Mouse (Mus musculus) liver, embryonic 12.5 days (tissue): ENCODE measurements around the gene Fryl. TPM values are rescaled to one million over a fixed set of nuclear protein-coding genes. Genes with fewer than 3 reads are reported as not detected.

Experiments used
- ATAC-seq: fragments of 200-750 bp; cut with Nextera tagmentation; 2 replicates; pipeline ENCODE4 v1.8.0; 2017; ENCODE audit warnings: moderate number of reproducible peaks, mild to moderate bottlenecking, moderate library complexity
- H3K27ac ChIP-seq: fragments of 300-500 bp; sonication (generic); 2 replicates; pipeline ENCODE4 v1.5.1; 2016; ENCODE audit warnings: mild to moderate bottlenecking
- H3K27me3 ChIP-seq: fragments of 300-500 bp; sonication (generic); replicated peaks from 2 replicates; pipeline ENCODE4 v1.6.1; 2016; ENCODE audit warnings: mild to moderate bottlenecking, moderate library complexity
- H3K36me3 ChIP-seq: fragments of 300-500 bp; sonication (generic); 2 replicates; pipeline ENCODE4 v1.6.1; 2016; ENCODE audit warnings: mild to moderate bottlenecking, moderate library complexity
- H3K4me1 ChIP-seq: fragments of 300-500 bp; sonication (generic); 2 replicates; pipeline ENCODE4 v1.6.1; 2016
- H3K4me2 ChIP-seq: fragments of 300-500 bp; sonication (generic); 2 replicates; pipeline ENCODE4 v1.6.1; 2016; ENCODE audit warnings: mild to moderate bottlenecking, moderate library complexity
- H3K4me3 ChIP-seq: fragments of 300-500 bp; sonication (generic); 2 replicates; pipeline ENCODE4 v1.5.1; 2016; ENCODE audit warnings: mild to moderate bottlenecking, moderate library complexity
- H3K9ac ChIP-seq: fragments of 300-500 bp; sonication (generic); 2 replicates; pipeline ENCODE4 v1.6.1; 2016; ENCODE audit warnings: mild to moderate bottlenecking, moderate library complexity
- H3K9me3 ChIP-seq: fragments of 300-500 bp; sonication (generic); replicated peaks from 2 replicates; pipeline ENCODE4 v1.6.1; 2016; ENCODE audit warnings: mild to moderate bottlenecking, moderate library complexity
- WGBS: fragments of 180-500 bp; shearing (Covaris S2); methylation state at CpG from one replicate; pipeline ENCODE4 v1.1.7; 2016; ENCODE audit not compliant: insufficient replicate concordance; 5-methylcytosine and 5-hydroxymethylcytosine counted together
- polyA plus RNA-seq: library from polyadenylated mRNA; unstranded; fragments of >200 nt; fragmentation: Nextera tagmentation; extraction: Ambion mirVana; gene quantifications from 2 replicates; pipeline ENCODE4 v1.2.1, GENCODE M21; 2016

Gene Fryl
- polyA plus RNA-seq, 1 experiment from 2014 or later = 46.3 TPM

DNA sequence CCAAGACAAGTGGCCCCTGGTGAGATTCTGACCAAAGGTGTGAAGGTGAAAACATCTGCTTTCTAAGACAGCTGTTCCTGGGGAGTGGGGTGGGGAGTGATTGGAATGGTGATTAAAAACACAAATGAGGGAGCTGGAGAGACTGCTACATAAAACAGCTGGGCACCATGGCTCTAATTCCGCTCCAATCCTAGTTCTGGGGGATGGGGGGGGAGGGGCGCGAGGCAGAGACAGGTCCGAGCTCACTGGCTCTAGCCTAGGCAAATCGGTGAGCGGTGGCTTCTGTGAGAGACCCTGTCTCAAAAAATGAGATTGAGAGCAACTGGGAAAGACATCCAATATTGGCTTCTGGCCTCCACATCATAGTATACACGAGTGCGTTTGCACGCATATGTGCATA, 24.2 kb downstream of the Fryl start:
- WGBS = 42% methylated on average over 9 of the region's 9 CpGs

GRCm38 (mm10) chr5:73231835-73232234, 24.6 kb downstream of the Fryl start:
- no peaks in the 10 kb centered on the region for H3K9me3 ChIP-seq
- H3K4me3 ChIP-seq = no peak overlapping the region
- no peak for ATAC-seq
- no peak overlapping the region for H3K27ac ChIP-seq
- H3K4me1 ChIP-seq = peaks cover 56% of the 10 kb centered on the region
- H3K4me2 ChIP-seq = 0 out of 2 replicates have a peak overlapping the region, but pooled peaks have one; percentile 9
- 19% methylated on average over 6 of the region's 6 CpGs for WGBS
- H3K36me3 ChIP-seq = no peaks in the 10 kb centered on the region
- no peak overlapping the region for H3K9ac ChIP-seq
- H3K27me3 ChIP-seq = no peaks in the 10 kb centered on the region

More for the DNA sequence above, 24.2 kb downstream of the Fryl start:
- H3K36me3 ChIP-seq = no peaks in the 10 kb centered on the region
- no peaks in the 10 kb centered on the region for H3K27me3 ChIP-seq
- H3K4me1 ChIP-seq = peaks cover 60% of the 10 kb centered on the region
- no peak for ATAC-seq
- H3K9me3 ChIP-seq = no peaks in the 10 kb centered on the region
- H3K4me3 ChIP-seq = no peak overlapping the region
- no peak overlapping the region for H3K27ac ChIP-seq
- no peak overlapping the region for H3K9ac ChIP-seq
- 0 out of 2 replicates have a peak overlapping the region, but pooled peaks have one; percentile 9 for H3K4me2 ChIP-seq

DNA sequence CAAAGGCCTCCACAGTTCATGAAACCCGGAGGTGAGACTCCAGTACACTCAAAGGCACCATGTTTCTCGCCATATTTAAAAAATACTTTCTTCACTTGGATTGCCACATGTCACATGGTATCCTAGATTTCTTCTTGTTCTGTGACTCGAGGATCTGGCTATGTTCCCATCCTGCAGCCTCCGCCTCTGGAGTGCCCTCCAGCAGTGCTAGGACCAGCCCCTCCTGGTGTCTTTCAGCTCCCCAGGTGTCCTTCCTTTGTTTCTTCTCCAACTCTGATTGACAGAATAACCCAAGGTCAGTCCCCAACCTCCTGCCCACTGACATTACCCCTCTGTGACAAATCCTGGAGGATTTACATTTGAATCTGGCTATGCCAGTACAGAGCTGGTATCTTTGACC, 26.2 kb downstream of the Fryl start:
- H3K4me2 ChIP-seq = no peak overlapping the region
- peaks cover 54% of the 10 kb centered on the region for H3K4me1 ChIP-seq
- H3K4me3 ChIP-seq = no peak overlapping the region
- no peaks in the 10 kb centered on the region for H3K36me3 ChIP-seq
- no peaks in the 10 kb centered on the region for H3K9me3 ChIP-seq
- no peaks in the 10 kb centered on the region for H3K27me3 ChIP-seq
- no peak for ATAC-seq
- H3K27ac ChIP-seq = no peak overlapping the region
- H3K9ac ChIP-seq = no peak overlapping the region
- 66% methylated on average over 4 of the region's 4 CpGs for WGBS

GRCm38 (mm10) chr5:73229467-73229866, 27.0 kb downstream of the Fryl start:
- no peaks in the 10 kb centered on the region for H3K27me3 ChIP-seq
- WGBS = 62% methylated on average over 6 of the region's 6 CpGs
- H3K4me1 ChIP-seq = peaks cover 54% of the 10 kb centered on the region
- no peaks in the 10 kb centered on the region for H3K9me3 ChIP-seq
- ATAC-seq = no peak
- H3K36me3 ChIP-seq = no peaks in the 10 kb centered on the region
- no peak overlapping the region for H3K27ac ChIP-seq
- H3K9ac ChIP-seq = no peak overlapping the region
- H3K4me2 ChIP-seq = no peak overlapping the region
- no peak overlapping the region for H3K4me3 ChIP-seq

DNA sequence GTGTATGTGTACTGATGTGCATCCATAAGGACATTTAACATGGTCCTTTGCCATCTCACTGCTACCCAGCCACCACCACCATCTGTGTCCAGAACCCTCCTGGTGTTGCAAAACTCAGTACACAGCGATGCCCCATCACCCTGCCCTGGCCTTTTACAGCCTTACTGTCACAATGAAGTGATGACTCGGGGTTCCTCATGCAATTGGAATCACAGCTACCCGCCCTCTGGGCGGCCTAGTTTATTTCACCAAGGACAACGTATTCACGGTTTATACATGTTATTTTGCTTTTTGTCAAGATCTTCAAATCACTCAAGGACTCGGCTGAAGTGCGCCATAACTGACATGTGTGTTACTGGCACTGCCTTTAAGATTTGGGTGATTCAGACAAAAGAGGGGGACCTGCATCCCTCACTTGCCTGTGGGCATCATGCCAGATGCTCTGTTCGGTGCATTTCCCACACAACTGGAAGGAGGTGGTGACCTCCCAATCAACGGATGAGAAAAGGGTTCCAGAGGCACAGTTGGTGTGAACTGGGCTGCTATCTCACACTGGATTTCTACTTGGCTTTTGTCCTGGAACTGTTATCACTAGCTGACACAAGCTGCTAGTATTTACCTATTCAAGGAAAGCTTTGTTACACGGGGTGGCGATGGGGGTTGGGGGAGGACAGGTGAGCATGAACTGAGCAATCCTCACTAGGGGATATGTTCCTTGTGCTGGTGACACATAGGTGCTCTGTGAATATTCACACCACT, 27.9 kb downstream of the Fryl start:
- Histone ChIP-seq H3K4me1 (peaks cover 47% of the 10 kb centered on the region), H3K9me3 (no peaks in the 10 kb centered on the region), H3K36me3 (no peaks in the 10 kb centered on the region), H3K27ac (no peak overlapping the region), H3K9ac (no peak overlapping the region), H3K4me3 (no peak overlapping the region), H3K4me2 (no peak overlapping the region), H3K27me3 (no peaks in the 10 kb centered on the region)
- 70% methylated on average over 12 of the region's 12 CpGs for WGBS
- ATAC-seq = no peak

- H3K9me3 ChIP-seq = no peaks in the 10 kb centered on the region
- no peaks in the 10 kb centered on the region for H3K36me3 ChIP-seq
- no peak overlapping the region for H3K27ac ChIP-seq
- no peaks in the 10 kb centered on the region for H3K27me3 ChIP-seq
- H3K9ac ChIP-seq = no peak overlapping the region
- H3K4me1 ChIP-seq = peaks cover 39% of the 10 kb centered on the region
- no peak overlapping the region for H3K4me2 ChIP-seq
- no peak for ATAC-seq
- no peak overlapping the region for H3K4me3 ChIP-seq
- WGBS = 77% methylated on average over 11 of the region's 11 CpGs
These were observed 28.8 kb downstream of the Fryl start for GRCm38 (mm10) chr5:73227518-73228101.

DNA sequence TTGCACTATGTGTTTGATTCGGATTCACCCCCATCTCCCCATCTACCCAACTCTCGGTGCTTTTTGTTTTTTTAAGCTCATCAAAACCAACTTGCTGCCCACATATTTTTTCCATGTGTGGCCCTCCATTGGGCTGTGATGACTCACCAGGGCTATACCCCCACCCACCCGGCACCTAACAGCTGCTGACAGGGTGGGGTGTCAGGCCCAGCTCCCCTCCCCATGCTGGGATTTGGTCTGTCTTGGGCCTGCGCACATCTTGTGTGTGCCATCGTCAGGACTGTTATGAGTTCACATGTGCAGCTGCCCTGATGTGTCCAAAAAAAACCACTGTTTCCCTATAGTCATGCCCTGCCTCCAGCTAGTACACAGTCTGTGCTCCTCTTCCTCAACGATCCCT, 33.4 kb downstream of the Fryl start:
- no peak overlapping the region for H3K9ac ChIP-seq
- no peak for ATAC-seq
- no peak overlapping the region for H3K4me3 ChIP-seq
- H3K9me3 ChIP-seq = no peaks in the 10 kb centered on the region
- H3K27me3 ChIP-seq = no peaks in the 10 kb centered on the region
- peaks cover 17% of the 10 kb centered on the region; the same call in 1 of the 2 replicates for H3K36me3 ChIP-seq
- no peak overlapping the region for H3K4me2 ChIP-seq
- no peaks in the 10 kb centered on the region for H3K4me1 ChIP-seq
- no peak overlapping the region for H3K27ac ChIP-seq
- WGBS = 74% methylated on average over 6 of the region's 6 CpGs

DNA sequence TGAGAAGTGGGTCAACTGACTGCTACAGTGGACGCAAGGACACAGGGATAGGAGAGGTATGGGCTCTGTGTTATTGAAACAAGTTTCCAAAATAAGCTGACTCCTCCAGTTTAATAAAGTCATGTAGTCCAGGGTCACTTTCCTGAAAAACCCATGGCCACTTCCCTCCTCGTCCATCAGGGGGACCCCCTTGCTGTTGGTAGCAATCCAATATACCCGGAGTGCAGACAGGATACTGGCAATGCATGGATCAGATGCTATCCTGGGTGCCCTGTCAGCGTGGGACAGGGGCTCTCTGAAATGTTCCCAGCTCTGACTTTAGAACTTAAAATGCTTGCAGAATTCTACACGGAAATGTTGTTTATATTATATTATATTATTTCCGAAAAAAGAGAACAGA, 34.0 kb downstream of the Fryl start:
- Histone ChIP-seq H3K27ac (no peak overlapping the region), H3K4me3 (no peak overlapping the region), H3K27me3 (no peaks in the 10 kb centered on the region), H3K4me1 (no peaks in the 10 kb centered on the region), H3K36me3 (peaks cover 17% of the 10 kb centered on the region; the same call in 1 of the 2 replicates), H3K9me3 (no peaks in the 10 kb centered on the region), H3K9ac (no peak overlapping the region), H3K4me2 (no peak overlapping the region)
- no peak for ATAC-seq
- 57% methylated on average over 6 of the region's 6 CpGs for WGBS

GRCm38 (mm10) chr5:73221826-73222225, 34.6 kb downstream of the Fryl start:
- H3K4me1 ChIP-seq = no peaks in the 10 kb centered on the region
- ATAC-seq = no peak
- no peak overlapping the region for H3K4me2 ChIP-seq
- H3K27me3 ChIP-seq = no peaks in the 10 kb centered on the region
- H3K9ac ChIP-seq = no peak overlapping the region
- H3K27ac ChIP-seq = no peak overlapping the region
- H3K9me3 ChIP-seq = no peaks in the 10 kb centered on the region
- peaks cover 17% of the 10 kb centered on the region; the same call in 1 of the 2 replicates for H3K36me3 ChIP-seq
- 78% methylated on average over 7 of the region's 7 CpGs for WGBS
- no peak overlapping the region for H3K4me3 ChIP-seq

DNA sequence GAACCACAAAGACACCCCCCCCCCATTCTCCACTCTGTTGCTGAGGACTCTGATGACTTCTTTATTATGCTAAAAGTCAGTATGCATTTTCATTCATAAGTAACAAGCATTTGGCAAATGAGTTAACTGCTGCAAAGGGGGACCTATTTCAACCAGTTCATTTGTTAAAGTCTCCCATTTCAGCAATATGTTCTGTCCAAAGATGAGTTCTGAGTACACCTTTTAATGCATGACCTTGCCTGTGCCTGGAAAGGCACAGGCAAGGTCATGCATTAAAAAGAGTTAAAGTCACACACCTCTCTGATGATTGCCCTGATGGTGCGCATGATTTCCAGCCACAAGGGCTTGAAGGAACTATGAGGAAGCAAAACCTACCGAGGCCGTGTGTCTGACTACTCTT, 36.7 kb downstream of the Fryl start:
- WGBS = 78% methylated on average over 3 of the region's 3 CpGs
- no peak for ATAC-seq
- no peak overlapping the region for H3K4me2 ChIP-seq

GRCm38 (mm10) chr5:73218065-73218464, 38.4 kb downstream of the Fryl start:
- no peaks in the 10 kb centered on the region for H3K4me1 ChIP-seq
- H3K4me2 ChIP-seq = no peak overlapping the region
- 81% methylated on average over 4 of the region's 4 CpGs for WGBS
- H3K27me3 ChIP-seq = no peaks in the 10 kb centered on the region
- no peak overlapping the region for H3K9ac ChIP-seq
- no peak overlapping the region for H3K4me3 ChIP-seq
- no peak overlapping the region for H3K27ac ChIP-seq
- no peaks in the 10 kb centered on the region for H3K9me3 ChIP-seq
- H3K36me3 ChIP-seq = peaks cover 22% of the 10 kb centered on the region; the same call in 1 of the 2 replicates
- no peak for ATAC-seq

More for the DNA sequence above, 36.7 kb downstream of the Fryl start:
- H3K27ac ChIP-seq = no peak overlapping the region
- no peaks in the 10 kb centered on the region for H3K4me1 ChIP-seq
- H3K9me3 ChIP-seq = no peaks in the 10 kb centered on the region
- H3K27me3 ChIP-seq = no peaks in the 10 kb centered on the region
- no peak overlapping the region for H3K4me3 ChIP-seq
- peaks cover 17% of the 10 kb centered on the region; the same call in 1 of the 2 replicates for H3K36me3 ChIP-seq
- H3K9ac ChIP-seq = no peak overlapping the region

DNA sequence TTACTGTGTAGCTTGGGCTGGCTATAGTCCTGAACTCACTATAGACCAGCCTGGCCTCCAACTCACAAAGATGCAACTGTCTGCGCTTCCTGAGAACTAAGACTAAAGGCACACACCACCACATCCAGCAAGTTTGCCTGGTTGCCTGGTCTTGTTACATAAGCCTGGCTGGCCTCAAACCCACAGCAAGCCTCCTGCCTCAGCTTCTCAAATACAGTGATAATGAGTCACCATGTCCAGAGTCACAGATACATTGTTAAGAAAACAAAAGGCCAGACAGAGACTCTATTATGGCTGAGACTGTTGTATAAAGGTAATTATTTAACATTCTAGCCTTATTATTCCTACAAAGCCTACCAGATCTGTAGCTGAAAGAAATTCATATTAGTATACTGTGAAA, 39.3 kb downstream of the Fryl start:
- no peak overlapping the region for H3K4me2 ChIP-seq
- no peak overlapping the region for H3K4me3 ChIP-seq
- no peaks in the 10 kb centered on the region for H3K27me3 ChIP-seq
- no peak overlapping the region for H3K9ac ChIP-seq
- no peaks in the 10 kb centered on the region for H3K9me3 ChIP-seq
- WGBS = 83% methylated on average over 1 of the region's 1 CpGs
- no peaks in the 10 kb centered on the region for H3K4me1 ChIP-seq
- H3K27ac ChIP-seq = no peak overlapping the region
- peaks cover 22% of the 10 kb centered on the region; the same call in 1 of the 2 replicates for H3K36me3 ChIP-seq
- ATAC-seq = no peak
